Mouse (Mus musculus) brain, embryonic 14.5 days (tissue): ENCODE measurements around the gene Gm10358.

Source experiments
- CTCF ChIP-seq: fragments of 200-500 bp; IDR thresholded peaks from 2 replicates; pipeline ENCODE4 v1.5.1; 2012; ENCODE audit warnings: inconsistent platforms, mild to moderate bottlenecking, moderate library complexity, borderline replicate concordance; ENCODE audit not compliant: insufficient read depth, insufficient read length; ENCODE audit errors: extremely low read depth
- POLR2A ChIP-seq: fragments of 200-500 bp; IDR thresholded peaks from 2 replicates; pipeline ENCODE4 v1.6.1; 2012; ENCODE audit warnings: mild to moderate bottlenecking, inconsistent platforms, borderline replicate concordance; ENCODE audit not compliant: poor library complexity, insufficient read depth, insufficient read length, severe bottlenecking; ENCODE audit errors: extremely low read depth

DNA sequence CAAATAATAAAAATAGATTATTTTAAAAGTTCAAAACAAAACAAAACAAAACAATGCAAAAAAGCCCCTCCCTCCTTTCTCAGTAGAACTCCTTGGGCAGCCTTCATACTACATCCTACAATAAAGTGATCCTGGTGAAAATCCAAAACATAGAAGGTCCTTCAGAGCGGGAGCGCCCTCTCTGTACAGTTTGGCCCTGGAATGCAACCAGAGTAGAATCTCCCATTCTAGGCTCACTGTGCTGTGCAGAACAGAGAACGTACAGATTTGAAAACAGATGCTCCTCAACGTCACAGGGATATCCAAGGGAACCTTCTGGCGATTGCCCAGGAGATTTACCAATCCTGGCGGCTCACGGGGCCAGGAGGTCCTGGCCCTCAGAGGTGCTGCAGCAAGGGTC, 42.0 kb upstream of the Gm10358 start, which contains the start of gene Iqcm:
- TF ChIP-seq CTCF: no peak
- TF ChIP-seq POLR2A: no peak
